Mouse (Mus musculus) cerebellum, adult 11-12 months (tissue): ENCODE data around the gene Dock10.

Experiments used
- DNase-seq: peaks from one replicate; pipeline ENCODE4 v3.0.0; 2022

Gene Dock10

DNA sequence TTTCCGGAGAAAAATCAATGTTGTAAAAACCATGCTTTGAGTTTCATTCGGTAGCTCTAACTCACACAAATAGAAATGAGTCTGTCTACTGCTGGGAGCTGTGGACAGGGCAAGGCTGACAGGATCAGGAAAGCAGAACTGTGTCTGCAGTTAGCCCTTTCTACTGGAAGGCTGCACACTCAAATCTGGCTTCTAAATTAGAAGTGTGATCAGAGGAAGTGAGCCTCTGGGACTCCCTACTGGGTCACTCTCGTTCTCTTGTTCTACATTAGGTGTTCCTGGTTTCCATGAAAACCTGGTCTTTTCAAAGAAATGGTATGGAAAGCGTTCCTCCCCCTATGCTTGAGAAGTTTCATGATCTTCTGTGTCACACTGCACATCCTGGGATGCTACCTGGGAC is 103.1 kb downstream of the Dock10 start:
- DNase-seq: no peak

DNA sequence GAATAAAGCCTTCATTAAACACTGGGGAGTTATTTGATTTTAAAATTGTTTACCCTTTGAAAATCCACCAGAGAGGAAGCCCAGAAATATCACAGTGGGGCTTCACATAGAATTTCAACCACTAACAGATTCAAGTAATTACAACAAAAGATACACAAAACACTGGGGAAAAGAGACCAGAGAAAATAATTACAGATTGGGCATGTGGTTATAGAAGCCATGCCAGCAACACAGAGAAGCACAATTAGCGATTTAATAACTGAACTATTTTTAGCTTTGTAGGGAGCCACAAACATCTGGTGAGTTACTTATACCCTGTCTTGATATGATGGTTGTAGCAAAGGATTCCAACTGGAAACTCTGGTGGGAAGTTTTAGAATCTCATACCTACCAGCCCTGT is 104.2 kb downstream of the Dock10 start:
- DNase-seq: no peak

DNA sequence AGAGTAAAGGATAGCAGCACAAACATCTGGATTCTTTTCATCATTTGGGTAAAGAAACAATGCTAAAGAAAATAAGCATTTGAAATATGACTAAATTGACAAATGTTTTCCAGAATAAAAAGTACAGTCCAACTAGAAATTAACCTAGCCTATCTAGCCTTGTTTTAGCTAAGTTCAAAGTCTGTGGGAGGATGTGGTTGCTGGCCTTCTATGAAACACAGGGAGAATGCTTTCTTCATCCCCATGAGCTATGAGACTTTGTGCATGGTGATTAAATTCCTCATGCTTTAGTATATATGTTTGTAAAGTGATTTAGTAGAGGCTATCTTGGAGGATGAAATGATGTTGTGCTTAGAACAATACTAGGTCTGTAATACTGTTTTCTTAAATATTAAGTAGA is 105.5 kb downstream of the Dock10 start:
- DNase-seq: no peak

DNA sequence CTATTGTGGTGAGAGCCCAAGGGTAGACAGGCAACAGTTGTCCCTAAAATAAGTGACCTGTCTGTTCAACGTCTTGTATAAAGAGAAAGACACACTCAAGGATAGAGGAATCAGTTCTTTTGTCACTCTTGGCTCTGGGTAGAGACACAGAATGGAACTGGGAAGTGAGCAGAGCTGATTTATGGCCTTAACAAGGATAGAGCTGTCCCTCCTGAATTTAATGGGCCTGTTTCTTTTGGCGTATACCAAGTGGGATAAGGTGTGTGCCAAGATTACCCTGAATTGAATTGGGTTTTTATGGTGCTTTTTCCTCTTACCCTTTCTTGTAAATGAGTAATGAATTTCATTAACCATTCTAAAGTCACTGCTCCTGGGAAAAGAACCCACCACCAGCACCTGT is 106.2 kb downstream of the Dock10 start:
- DNase-seq: no peak

DNA sequence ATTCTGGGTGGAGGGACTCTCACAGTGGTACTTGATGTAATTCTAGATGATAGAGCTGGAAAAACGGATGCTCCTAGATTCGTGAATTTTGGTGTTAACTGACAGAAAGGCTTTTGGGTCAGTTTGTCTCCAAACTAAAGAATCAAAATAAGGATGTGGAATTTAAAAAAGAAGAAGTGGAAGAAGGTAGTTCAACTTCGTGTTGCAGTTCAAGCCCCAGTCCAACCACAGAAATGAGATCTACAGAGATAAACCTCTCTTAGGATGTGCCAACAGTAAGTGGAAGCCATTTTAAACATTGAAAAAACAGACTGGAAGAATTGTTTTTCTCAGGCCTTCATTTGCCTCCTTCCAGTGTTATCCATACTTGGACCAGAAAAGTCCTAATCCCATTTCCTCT is 111.7 kb downstream of the Dock10 start:
- no peak for DNase-seq

DNA sequence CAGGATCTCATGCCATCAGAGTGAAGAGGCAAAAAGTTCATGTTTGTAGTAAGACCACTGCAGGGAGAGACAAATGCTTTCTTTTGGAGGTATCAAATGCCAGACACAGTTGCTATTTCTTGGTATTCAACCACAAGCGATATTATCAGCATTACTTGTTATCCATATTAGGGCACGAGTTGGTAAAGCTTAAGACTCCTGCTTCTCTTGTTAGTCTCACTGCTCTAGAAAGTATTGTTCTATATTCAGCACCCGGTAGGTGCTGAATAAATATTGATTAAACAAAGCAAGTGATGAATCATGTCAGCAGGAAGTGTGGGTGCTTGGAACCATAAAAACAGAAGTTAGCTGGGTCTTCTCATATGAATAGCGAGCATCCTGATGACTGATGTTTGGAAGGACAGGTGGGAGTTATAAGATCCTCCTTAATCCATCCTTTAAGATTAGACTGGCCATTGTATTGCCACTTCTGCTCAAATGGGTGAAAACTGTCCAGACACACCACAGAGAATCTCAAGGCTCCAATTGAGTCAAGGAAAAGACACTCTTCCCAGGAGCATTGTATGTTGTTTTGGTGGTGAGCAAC is 114.4 kb downstream of the Dock10 start:
- DNase-seq: no peak

DNA sequence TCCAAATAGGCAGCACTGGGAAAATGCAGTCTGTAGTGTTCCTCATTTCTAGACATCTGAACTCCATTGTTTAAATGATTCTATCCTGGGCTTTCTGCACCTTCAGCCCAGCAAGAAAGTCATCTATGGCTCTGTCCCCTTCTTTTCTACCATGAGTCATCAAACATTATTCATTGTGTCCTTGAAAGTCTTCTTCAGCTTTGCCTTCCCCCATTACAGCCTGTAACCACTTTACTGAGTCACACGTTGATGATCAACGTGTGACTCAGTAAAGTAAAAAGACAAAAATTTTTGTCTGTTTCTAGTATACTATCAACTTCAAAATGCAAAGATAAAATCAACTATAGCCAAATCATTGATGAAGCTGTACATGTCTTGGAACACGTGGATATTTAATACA is 116.5 kb downstream of the Dock10 start:
- no peak for DNase-seq

DNA sequence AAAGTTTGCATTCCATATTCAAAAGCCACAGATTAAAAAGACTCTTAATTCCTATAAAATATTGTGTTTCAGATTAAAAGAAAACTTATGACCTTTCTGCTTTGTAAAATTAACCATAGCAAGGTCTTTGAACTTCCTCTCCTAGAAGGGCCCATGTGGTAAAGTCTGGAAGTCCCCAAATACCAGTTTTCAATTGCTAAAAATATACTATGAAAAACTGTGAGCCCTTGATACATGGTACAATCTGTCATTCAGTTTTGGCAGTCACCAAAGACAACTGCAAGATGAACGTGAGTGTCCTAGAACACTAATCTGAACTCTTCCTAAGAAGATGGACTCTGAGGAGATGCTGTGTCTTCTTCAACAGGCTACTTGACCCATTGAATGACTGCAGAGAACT is 117.0 kb downstream of the Dock10 start:
- no peak for DNase-seq

DNA sequence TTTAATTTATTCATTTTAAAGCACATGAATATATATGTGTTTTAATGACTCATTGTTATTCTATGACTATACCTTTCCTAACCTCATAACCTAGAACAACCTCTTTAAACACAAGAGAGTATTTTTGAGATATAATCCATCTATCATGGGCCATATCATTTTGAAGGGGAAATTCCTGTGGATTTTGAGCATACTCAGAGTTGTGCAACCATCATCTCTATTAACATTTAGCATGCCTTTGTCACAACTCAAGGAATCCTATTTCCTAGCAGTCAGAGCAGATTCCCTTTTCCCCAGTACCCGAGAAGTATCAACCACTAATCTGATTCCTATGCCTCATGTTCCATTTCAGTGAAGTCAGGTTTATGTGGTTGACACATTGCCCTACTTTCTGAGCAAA is 118.8 kb downstream of the Dock10 start:
- no peak for DNase-seq

DNA sequence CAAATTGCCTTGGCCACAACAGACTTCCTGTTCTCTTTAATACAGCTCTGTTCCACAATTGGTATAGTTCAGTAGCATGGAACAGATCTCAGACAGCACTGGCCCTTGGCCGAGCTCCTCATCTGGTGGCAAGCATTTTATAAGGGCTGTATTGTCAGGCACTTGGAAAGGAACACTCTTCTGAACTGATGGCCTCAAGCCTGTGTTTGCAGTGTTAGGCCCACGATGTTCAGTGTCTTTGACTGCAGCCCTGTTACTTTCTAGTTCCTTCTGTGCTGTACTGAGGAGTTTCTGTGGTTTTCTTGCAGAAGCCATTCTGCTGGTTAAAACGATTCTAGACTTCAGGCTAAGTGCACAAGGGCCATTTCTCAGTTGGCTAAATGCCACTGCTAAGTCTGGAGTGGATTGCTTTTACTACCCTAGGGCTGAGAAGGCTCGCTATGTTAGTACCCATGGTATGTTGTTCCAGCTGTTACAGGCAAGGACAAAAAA is 121.1 kb downstream of the Dock10 start:
- DNase-seq: peak; percentile 4

DNA sequence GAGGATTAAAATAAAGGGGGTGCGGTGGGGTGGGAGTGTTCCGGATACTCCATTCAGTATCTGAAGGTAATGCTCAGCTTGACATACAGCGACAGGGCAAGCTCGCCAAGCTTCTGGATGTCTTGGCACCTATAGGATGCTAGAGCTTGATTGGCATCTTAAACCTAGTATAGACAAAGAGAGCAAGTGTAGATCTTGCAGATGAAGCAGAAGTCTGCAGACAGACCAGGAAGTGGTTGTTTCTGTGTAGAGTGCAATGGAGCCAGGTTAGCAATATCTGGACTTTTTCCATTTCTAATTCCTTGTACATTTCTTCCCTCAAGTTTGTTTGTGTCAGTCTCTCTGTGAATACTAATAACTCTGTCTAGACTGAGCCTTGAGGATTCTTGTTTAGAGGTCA is 122.5 kb downstream of the Dock10 start:
- DNase-seq: no peak

DNA sequence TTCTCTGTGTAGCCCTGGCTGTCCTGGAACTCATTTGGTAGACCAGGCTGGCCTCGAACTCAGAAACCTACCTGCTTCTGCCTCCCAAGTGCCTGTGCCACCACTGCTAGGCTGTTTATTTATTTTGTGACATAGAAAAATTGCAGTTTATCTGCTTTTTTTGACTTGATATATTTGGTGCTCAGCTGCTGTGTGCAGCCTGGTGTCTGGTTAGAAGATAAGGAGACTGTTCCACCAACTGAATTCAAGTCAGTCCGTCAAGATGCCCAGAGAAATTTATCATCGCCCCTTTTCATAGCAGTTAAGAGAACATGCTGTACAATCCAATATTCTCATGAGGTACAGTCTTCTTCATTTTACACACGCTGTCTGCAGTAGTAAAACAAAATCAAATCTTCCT is 124.8 kb downstream of the Dock10 start:
- no peak for DNase-seq

DNA sequence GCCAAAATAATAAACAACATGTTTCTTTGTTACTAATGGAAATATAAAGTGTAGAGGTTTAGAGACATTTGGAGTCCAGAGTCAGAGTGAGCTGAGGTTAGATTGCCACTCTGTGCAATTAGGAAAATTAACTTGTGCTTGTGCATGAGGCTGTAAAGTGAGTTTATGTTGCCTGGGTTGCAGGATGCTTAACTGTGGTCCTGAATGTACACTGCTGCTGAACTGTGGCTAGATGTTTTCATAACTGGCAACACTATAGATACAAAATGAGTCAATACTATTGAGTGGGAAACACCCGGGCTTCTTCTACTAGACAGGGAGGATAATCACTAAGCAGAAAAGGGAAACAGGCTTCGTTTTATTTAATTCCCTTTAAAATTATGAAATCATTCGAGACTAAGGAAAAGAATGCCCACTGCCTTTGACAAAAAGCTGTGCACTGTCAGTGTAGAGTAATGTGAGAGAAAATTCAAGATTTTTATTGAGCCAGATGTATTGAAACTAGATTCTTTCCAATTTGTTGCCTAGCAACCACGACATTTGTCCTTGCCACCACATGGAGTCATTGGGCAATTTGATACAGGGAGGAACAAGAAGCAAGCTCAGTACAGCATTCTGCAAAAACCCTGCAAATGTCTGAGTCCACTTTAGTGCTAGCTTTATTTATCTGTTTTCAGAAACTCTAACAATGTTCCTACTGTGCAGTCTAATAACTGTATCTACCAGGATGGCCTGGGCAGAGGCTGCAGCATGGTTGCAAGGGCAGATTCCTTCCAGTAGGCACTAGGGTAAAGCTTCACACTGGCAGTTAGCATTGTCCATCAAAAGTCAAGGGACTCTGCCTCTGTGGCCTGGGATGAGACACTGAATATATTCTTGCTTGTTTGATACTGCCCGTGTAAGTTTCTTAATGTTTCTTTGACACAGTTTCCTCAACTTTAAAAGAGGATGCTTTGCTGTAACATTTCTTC is 127.9 kb downstream of the Dock10 start:
- DNase-seq: no peak

DNA sequence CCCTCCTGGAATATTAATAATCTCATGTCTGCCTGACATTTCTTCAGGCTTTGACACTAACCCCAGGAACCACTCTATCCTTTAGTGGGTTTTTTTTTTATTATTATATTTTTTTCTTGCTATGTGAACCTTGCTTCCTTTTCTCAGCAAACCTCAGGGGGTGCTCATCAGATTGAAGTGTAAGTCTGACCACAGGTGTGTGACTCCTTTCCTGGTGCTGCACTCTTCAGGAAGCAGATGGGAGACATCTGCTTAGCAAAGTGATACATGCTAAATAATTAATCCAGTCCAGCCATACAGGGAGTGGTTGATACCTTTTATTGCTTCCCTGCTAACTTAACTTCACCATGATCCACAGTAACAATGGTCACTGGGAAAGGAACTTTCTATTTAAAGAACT is 130.3 kb downstream of the Dock10 start:
- no peak for DNase-seq

DNA sequence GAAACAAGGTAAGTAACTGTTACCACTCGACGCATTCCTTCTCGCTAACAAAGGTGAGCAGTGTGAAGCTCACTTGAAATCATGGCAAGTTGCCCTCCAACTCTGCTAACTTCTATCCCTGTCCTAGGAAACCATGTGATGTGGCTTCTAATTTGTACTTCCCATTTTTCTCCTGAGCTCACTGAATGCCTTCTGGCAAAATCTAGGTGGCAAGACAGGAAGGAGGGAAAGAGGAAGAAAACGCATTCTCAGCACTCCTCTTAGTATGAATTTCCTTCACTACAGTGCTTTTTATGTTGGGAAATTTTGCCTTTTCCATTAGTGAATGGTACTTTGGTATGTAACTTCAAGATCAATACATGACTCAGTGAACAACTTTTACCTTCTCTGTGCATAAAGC is 131.5 kb downstream of the Dock10 start:
- no peak for DNase-seq

DNA sequence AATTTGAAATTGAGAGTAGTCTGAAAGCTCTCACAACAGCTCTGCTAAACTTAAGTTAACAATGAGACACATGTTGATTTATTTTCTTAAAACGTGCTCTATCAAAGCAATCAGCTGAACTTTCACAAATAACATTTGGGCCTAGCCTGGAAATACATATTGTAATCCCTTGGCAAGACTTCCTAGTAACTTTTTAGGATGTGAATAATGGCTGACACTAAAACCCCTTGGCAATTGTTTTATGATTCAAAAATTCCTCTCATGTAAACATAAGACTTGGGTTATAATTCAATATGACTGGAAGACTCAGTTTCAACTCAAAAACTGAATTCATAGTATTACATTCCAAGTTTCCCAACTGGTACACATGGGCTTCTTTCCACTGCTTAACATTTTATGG is 133.0 kb downstream of the Dock10 start:
- no peak for DNase-seq

DNA sequence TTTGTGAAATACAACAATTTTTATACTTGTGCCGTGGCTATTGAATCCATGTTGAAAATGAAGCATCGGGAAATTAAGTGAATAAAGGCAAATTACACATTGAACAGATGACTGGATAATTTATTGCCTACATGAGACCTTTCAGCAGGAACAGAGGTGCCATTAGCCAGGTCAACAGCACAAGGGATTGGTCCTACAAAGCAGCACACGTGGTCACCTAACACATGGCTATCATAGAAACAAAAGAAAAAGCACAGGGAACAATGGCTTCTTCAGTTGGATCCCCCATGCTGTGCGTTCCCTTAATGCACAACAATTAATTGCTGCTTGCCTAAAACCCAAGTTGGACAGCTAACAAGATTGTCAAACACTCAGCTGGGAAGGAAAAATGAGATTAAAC is 133.8 kb downstream of the Dock10 start:
- DNase-seq: no peak

DNA sequence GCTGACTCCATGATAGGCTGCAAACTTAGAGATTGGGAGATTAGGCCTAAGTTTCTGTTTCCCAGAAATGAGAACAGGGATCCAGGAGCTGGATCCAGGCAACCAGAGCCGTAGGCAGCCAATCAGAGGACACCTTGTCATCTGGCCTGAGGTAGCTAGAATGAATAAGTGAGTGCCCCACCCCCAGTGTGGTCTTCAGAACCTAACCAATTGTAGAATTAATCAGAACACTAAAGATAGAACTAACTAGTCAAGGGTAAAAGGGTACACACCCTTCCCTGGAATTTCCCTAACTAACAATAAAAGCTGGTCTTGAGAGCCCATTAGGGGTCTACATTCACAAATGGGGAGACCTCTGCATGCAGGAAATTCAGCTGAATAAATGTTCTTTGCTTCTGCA is 135.7 kb downstream of the Dock10 start:
- no peak for DNase-seq

DNA sequence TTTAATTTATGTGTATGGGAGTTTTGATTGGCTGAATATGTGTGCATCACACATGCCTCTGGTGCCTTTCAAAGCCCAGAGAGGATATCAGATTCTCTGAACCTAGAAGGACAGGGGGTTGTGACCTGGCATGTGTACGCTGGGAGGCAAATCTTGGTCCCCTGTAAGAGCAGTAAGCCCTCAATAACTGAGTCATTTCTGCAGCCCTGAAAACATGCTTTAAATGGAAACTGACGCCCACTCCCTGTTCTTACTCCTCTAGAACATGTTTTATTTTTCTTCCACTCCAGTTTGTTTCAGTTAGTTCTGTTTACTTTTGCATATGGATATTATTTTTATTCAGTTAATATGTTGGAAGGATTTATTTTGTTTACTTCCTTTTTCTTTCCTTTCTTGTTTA is 139.2 kb downstream of the Dock10 start:
- DNase-seq: no peak

DNA sequence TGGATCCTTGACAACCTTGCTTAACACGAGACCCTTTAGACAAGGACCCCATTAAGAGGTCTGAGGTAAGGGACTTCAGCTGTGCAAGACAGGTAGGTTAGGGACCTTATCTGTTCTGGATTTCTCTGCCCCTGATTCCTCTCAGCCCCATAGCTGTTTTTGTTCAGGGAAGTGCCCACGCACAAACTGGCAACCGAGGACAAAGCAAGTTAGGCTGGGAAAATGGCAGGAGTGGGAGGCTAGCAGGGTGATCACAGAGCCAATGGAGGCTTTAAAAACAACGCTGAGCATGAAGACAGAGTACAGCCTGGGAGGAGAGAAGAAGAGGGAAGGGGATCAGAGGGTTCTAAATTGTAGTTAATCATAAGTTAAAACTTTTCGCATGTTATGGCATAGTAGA is 141.7 kb downstream of the Dock10 start:
- no peak for DNase-seq

DNA sequence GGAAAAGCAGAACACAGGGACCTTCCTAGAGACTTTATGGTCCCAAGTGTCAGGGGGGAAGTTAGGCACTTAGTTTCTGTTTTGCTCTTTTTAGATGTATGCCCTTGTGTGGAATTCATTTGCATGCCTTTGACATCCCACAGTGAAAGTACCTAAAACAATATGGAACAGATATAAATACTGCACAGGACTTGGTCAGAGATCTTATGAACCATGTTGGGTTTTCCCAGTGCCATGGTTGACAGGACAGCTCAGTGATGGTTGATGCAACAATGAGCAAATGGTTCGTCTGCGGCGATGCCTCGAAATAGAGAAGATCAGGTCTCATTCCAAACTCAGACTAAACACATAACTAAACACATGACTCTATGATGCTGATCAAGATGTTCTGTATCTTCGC is 143.6 kb downstream of the Dock10 start:
- DNase-seq: no peak

DNA sequence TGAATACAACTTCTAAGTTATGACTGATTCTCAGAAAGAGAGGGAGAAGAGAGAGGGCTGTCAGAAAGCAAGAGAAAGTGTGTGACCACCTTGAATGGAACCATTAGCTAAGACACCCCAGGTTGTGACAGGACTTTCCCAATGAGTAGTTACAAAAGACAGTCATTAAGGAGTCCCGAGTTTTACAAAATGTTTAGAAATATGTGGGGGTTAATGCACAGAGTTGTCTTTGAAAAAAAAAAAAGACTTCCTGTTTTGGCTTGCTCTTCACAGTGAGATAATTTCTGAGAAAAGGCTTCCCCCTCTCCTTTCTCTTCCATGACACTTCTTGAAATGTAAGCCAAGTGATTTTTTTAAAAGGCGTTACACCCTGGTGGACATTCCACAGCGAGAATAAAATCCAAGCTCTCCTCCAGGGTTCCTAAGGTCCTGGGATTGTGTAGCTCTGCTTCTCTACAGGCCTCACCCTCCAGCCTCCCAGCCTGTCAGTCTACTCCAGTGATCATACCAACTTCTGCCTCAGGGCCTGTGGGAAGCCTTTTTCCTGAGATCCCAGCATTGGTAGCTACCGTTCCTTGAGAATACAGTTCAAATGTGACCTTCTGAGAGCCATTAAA is 144.8 kb downstream of the Dock10 start:
- no peak for DNase-seq

DNA sequence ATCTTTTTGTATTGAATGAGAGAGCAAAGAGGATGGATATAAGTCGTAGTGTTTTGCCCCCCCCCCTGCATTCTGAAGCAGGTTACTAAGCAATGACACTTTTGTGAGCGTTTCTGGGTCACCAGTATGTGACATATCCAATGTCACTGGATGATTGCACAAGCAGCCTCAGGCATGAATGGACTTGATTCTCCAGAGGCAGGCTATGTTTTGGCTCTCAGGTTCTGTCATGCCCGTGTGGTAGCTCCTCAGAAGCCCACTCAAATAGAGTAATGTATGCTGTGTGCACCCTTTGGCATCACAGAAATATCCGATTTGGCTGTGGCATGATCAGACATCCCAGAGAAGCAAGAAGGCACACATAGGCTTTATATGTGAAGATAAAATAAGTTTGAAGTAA is 150.8 kb downstream of the Dock10 start:
- DNase-seq: no peak

DNA sequence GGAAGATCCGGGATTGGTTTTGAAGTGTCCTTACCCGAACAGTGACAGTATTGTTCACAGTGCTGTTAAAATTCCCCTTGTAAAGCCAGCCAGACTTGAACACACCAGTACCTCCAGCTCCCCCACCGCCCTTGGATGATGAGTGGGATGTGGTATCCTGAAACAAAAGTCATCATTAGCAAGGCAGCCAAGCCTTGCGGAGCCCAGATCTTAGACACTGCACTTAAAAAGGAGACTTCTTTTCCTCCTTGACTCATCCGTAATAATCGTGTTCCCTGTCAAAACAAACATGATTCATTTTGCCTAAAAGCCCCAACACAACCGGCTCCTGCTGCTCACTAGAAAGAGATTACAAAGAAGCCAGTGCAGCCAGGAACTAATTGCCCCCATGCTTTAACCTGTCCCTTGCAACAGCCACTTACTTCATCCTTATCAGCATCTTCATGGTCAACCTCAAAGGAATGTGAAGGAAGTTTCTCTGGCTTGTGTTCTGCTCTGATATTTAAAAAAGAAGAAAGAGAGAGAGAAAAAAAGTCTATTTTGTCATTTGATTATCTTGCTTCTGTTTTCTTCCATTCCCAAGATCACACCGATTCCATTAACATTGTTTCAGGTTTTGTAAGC is 152.1 kb downstream of the Dock10 start:
- no peak for DNase-seq
